Mouse (Mus musculus) olfactory bulb, adult 2 months (tissue): ENCODE results near the gene Lifr.

ENCODE experiments used
- CTCF ChIP-seq: fragments of 200-500 bp; IDR thresholded peaks from 2 replicates; pipeline ENCODE4 v1.5.1; 2012; ENCODE audit warnings: low read depth, mild to moderate bottlenecking, low read length, moderate library complexity; ENCODE audit not compliant: insufficient read depth
- POLR2A ChIP-seq: fragments of 200-500 bp; IDR thresholded peaks from 2 replicates; pipeline ENCODE4 v1.6.1; 2012; ENCODE audit warnings: mild to moderate bottlenecking, low read depth, low read length, moderate library complexity; ENCODE audit not compliant: insufficient read depth

DNA sequence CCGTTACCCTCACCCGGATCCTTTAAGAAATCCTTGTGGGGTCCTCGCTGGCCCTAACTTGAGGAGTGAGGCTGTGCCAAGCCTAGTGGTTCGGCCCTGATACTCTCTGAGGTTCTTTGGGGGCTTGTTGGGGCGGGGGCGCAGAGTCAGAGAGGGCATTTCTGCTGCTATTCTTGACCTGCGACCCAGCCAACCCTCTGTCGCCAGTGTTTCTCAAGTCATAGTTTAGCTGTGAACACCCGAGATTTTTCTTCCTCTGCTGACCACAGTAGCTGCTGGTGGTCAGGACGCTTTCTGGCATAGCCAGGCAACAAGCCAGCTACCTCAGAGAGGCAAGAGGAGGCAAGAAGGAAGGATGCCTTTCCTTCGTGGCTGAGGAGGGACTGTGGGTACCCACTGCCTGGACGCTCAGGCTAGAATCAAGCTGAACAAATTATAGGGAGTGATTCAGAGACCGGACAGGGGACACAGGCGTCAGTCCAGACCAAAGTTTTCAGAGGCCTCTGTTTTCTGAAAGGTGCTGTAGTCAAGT is 25.4 kb upstream of the Lifr start:
- TF ChIP-seq POLR2A (no peak), CTCF (no peak)
